Mouse (Mus musculus): Measurements from ENCODE around the gene Zfp85. TPM values are rescaled to one million over a fixed set of nuclear protein-coding genes. Genes with fewer than 3 reads are reported as not detected.
A peak's percentile ranks its signal among the peaks of the same experiment; 100 is the strongest.
"Not testable (repeated sequence)": the region's sequence is repeated elsewhere in the genome, so short reads cannot be mapped to it uniquely, and the experiment has no call there.

Gene Zfp85
- polyA plus RNA-seq, 1 experiment, result 0.96 TPM

DNA sequence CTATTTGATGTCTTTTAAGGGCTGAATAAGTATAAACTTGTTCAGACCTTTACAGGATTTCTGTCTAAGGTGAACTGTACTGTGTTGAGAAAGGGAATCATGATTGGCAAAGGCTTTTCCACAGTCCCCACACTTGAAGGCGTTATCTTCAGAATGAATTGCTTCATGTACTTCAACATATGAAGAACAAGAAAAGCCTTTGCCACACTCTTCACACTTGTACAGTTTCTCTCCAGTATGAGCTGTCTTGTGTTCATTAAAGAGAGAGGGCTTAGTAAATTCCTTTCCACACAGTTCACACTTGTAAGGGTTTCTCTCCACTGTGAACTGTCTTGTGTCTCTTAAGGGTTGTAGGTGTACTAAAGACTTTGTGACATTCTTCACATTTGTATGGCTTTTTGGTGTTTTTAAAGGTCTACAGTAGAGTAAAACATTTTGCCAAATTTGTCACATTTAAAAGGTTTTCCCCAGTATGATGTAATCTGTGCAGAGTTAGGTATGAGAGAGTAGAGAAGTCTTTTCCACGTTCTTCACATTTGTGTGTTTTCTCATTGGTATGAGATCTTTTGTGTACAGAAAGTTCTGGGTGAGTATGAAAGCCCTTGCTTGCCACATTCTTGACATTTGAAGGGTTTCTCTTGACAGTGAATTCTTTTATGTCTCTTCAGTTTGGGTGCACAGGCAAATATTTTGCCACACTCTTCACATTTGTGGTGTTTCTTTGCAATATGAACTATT, 8.2 kb upstream of the Zfp85 start:
- Histone ChIP-seq H3K4me1 (replicated peaks; ENCODE audit: control insufficient read depth, insufficient read depth, low read length) (no peaks in the 10 kb centered on the region), H3K36me3 (ENCODE audit: control insufficient read depth, insufficient read depth, low read length) (no peaks in the 10 kb centered on the region), H3K4me3 (ENCODE audit: control insufficient read depth, insufficient read depth, low read length) (no peak overlapping the region), H3K27me3 (ENCODE audit: control insufficient read depth, insufficient read depth, low read length) (no peaks in the 10 kb centered on the region), H3K27ac (ENCODE audit: control insufficient read depth, insufficient read depth, low read length) (no peak overlapping the region)
- TF ChIP-seq POLR2A (IDR thresholded peaks at IDR 0.05; ENCODE audit: control insufficient read depth, extremely low read depth, insufficient read depth, low read length, poor library complexity) (no peak), CTCF (IDR thresholded peaks at IDR 0.05; ENCODE audit: borderline replicate concordance, control insufficient read depth, extremely low read depth, insufficient read depth, low read length, poor library complexity) (no peak)
- 84% methylated on average over 2 of the region's 2 CpGs for WGBS
- DNase-seq, result no peak

DNA sequence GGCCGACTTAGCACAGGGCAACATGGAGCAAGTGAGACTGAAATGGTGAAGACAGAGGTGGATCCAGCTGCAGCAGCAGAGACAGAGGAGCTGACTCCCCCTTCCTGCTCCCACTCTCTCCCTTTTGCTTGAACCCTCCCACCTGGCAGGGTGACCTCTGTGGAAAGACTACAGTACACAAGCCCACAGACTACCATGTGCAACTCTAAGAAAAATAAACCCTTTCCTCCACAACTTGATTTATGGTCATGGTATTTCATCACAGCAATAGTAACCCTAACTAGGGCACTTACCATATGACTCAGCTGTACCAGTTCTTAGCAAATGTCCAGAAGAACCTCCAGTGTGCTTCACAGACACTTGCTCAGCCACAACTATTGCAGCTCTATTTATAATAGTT, 4.9 kb upstream of the Zfp85 start:
- H3K4me3 ChIP-seq (ENCODE audit: control insufficient read depth, insufficient read depth, low read length), result no peak overlapping the region
- H3K4me1 ChIP-seq (replicated peaks; ENCODE audit: control insufficient read depth, insufficient read depth, low read length), result no peaks in the 10 kb centered on the region
- no peaks in the 10 kb centered on the region for H3K36me3 ChIP-seq (ENCODE audit: control insufficient read depth, insufficient read depth, low read length)
- no peak overlapping the region for H3K27ac ChIP-seq (ENCODE audit: control insufficient read depth, insufficient read depth, low read length)
- TF ChIP-seq CTCF (IDR thresholded peaks at IDR 0.05; ENCODE audit: borderline replicate concordance, control insufficient read depth, extremely low read depth, insufficient read depth, low read length, poor library complexity) (no peak), POLR2A (IDR thresholded peaks at IDR 0.05; ENCODE audit: control insufficient read depth, extremely low read depth, insufficient read depth, low read length, poor library complexity) (no peak)
- H3K27me3 ChIP-seq (ENCODE audit: control insufficient read depth, insufficient read depth, low read length), result no peaks in the 10 kb centered on the region
- no peak for DNase-seq
- 97% methylated on average over 1 of the region's 1 CpGs for WGBS

DNA sequence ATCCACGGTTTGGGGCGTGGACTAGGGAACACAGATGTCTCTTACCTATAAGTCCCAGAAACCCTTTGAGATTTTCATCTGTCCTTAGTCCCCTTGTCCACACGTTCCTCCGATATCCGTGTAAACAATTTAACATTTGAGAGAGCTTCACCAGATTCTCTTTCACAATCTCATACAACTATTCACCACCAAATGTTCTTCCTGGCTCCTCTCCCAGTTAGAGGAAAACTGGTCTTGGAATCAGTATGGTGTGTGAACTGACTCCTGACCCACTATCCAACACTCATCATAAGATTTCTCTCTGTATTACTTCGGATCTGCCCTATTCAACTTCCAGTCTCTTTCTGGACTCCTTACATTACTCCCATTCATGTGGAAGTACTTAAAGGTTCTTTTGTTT, 733 bp upstream of the Zfp85 start:
- H3K27ac ChIP-seq (ENCODE audit: control insufficient read depth, insufficient read depth, low read length), result no peak overlapping the region
- no peak for DNase-seq
- H3K27me3 ChIP-seq (ENCODE audit: control insufficient read depth, insufficient read depth, low read length), result no peaks in the 10 kb centered on the region
- H3K4me1 ChIP-seq (replicated peaks; ENCODE audit: control insufficient read depth, insufficient read depth, low read length), result no peaks in the 10 kb centered on the region
- no peak overlapping the region for H3K4me3 ChIP-seq (ENCODE audit: control insufficient read depth, insufficient read depth, low read length)
- TF ChIP-seq CTCF (IDR thresholded peaks at IDR 0.05; ENCODE audit: borderline replicate concordance, control insufficient read depth, extremely low read depth, insufficient read depth, low read length, poor library complexity) (no peak), POLR2A (IDR thresholded peaks at IDR 0.05; ENCODE audit: control insufficient read depth, extremely low read depth, insufficient read depth, low read length, poor library complexity) (no peak)
- 89% methylated on average over 6 of the region's 6 CpGs for WGBS
- no peaks in the 10 kb centered on the region for H3K36me3 ChIP-seq (ENCODE audit: control insufficient read depth, insufficient read depth, low read length)

DNA sequence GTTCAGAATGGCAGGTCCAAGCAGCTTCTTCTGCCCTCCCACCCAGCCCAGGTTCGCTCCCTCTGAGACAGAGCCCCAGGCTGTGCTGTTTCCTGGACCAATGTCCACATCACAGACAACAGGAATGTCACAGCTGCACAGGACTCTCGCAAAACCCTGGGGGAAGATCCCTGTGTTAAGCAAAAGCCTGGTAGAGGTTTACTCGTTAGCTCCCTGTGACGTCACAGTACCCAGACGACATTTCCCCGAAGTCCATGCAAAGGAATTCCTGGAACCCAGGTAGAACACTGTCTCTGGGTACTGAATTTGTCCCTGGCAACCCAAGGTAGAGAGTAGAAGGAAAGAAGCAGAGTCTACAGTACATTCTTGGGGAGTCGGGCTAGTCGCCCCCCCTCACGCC, 11.1 kb downstream of the Zfp85 start:
- Histone ChIP-seq H3K36me3 (ENCODE audit: control insufficient read depth, insufficient read depth, low read length) (peaks cover under 1% of the 10 kb centered on the region), H3K4me3 (ENCODE audit: control insufficient read depth, insufficient read depth, low read length) (no peak overlapping the region), H3K27me3 (ENCODE audit: control insufficient read depth, insufficient read depth, low read length) (no peaks in the 10 kb centered on the region), H3K27ac (ENCODE audit: control insufficient read depth, insufficient read depth, low read length) (no peak overlapping the region), H3K4me1 (replicated peaks; ENCODE audit: control insufficient read depth, insufficient read depth, low read length) (no peaks in the 10 kb centered on the region)
- WGBS, result 97% methylated on average over 9 of the region's 9 CpGs
- DNase-seq, result no peak
- TF ChIP-seq POLR2A (IDR thresholded peaks at IDR 0.05; ENCODE audit: control insufficient read depth, extremely low read depth, insufficient read depth, low read length, poor library complexity) (no peak), CTCF (IDR thresholded peaks at IDR 0.05; ENCODE audit: borderline replicate concordance, control insufficient read depth, extremely low read depth, insufficient read depth, low read length, poor library complexity) (no peak)

DNA sequence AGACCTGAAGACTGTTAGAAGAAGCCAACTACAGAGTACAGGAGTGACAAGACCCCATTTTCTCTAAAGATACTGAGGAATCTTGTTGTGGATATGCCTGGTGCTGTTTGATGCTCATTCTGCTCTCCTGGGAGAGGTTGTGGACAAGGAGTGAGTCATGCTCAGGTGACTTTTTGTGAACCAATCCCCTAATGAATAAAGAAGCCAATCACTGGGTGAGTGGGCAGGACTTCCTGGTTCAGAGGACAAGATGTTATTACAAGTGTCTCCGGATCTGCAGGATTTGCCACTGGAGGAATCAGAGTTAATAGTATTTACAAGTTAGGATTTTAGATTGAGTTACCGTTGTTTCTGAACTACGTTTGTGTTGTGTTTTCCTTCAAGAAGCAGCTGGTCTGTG, 12.1 kb downstream of the Zfp85 start:
- WGBS, result 95% methylated on average over 3 of the region's 3 CpGs

DNA sequence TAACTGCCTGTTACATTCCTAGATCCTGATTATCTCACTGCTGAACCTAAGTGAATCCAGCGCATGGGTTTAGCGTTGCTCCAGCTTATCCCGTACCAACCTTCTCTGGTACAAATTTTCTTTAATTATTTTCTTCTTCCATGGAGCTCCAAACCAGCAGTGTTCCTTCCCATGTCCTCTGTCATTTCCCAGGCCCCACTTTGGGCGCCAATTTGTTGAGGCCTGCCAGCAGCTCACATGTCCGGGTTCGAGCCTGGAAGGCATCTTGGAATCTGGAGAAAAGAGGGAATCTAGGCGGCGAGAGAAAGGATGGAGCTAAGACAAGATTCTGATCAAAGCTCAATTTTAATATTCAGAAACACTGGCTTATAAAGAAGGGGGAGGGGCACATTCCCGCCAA, 20.6 kb downstream of the Zfp85 start:
- H3K27ac ChIP-seq (ENCODE audit: control insufficient read depth, insufficient read depth, low read length); H3K36me3 ChIP-seq (ENCODE audit: control insufficient read depth, insufficient read depth, low read length); H3K27me3 ChIP-seq (ENCODE audit: control insufficient read depth, insufficient read depth, low read length); H3K4me3 ChIP-seq (ENCODE audit: control insufficient read depth, insufficient read depth, low read length); H3K4me1 ChIP-seq (replicated peaks; ENCODE audit: control insufficient read depth, insufficient read depth, low read length); DNase-seq: not testable (repeated sequence)
- 96% methylated on average over 9 of the region's 9 CpGs for WGBS

More for the DNA sequence above, 12.1 kb downstream of the Zfp85 start:
- H3K36me3 ChIP-seq (ENCODE audit: control insufficient read depth, insufficient read depth, low read length), result no peaks in the 10 kb centered on the region
- H3K4me1 ChIP-seq (replicated peaks; ENCODE audit: control insufficient read depth, insufficient read depth, low read length), result no peaks in the 10 kb centered on the region
- H3K27me3 ChIP-seq (ENCODE audit: control insufficient read depth, insufficient read depth, low read length), result no peaks in the 10 kb centered on the region
- no peak for DNase-seq
- H3K27ac ChIP-seq (ENCODE audit: control insufficient read depth, insufficient read depth, low read length), result no peak overlapping the region
- TF ChIP-seq CTCF (IDR thresholded peaks at IDR 0.05; ENCODE audit: borderline replicate concordance, control insufficient read depth, extremely low read depth, insufficient read depth, low read length, poor library complexity) (no peak), POLR2A (IDR thresholded peaks at IDR 0.05; ENCODE audit: control insufficient read depth, extremely low read depth, insufficient read depth, low read length, poor library complexity) (no peak)
- H3K4me3 ChIP-seq (ENCODE audit: control insufficient read depth, insufficient read depth, low read length), result no peak overlapping the region

DNA sequence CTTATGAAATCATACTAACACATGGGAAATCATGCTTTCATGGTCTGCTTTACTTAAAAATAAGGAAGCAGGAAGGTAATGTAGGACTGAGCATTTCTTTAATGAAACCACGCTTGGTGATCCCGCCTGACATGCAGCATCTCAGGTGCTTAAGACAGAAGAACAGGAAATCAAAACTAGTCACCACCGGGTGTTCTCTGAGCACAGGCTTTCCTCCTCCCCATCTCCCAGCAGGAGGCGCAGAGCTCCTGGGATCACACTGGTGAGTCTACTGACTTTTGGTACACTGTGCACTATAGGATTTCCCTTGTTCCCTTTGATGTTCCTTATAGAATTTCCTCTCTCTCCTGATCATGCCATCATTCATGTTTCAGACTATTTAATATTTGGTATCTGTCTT, 25.6 kb downstream of the Zfp85 start:
- DNase-seq, result peak; percentile 27

More for the DNA sequence above, 25.6 kb downstream of the Zfp85 start:
- H3K4me3 ChIP-seq (ENCODE audit: control insufficient read depth, insufficient read depth, low read length); H3K27ac ChIP-seq (ENCODE audit: control insufficient read depth, insufficient read depth, low read length); H3K36me3 ChIP-seq (ENCODE audit: control insufficient read depth, insufficient read depth, low read length); H3K4me1 ChIP-seq (replicated peaks; ENCODE audit: control insufficient read depth, insufficient read depth, low read length); H3K27me3 ChIP-seq (ENCODE audit: control insufficient read depth, insufficient read depth, low read length): not testable (repeated sequence)
- 18% methylated on average over 4 of the region's 4 CpGs for WGBS
